Mouse (Mus musculus): ENCODE results near the gene Ralgapa2. TPM values are rescaled to one million over a fixed set of nuclear protein-coding genes. Genes with fewer than 3 reads are reported as not detected.

The Ralgapa2 gene
- polyA plus RNA-seq, 1 experiment: 17.8 TPM

DNA sequence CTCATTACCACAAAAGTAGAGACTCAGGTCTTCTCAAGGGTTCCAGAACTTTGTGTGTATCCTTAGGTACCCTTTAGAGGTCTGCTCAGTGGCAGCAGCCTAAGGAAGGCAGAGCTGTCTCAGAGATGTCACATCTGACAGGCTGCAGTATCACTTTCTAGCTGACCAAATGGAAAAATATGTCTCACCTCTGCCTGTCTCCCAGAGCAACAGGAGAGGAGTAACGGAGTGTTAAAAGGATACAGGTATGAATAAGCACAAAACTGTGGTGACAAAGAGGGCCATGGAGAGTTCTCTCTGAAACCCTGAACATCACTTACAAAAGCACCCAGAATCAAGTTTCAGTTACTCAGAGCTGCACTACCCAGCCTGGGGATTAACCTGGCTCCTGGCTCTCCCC lies 257.8 kb downstream of the Ralgapa2 start:
- WGBS: 93% methylated on average over 1 of the region's 1 CpGs
- DNase-seq: no peak
- no peak overlapping the region for H3K27ac ChIP-seq (ENCODE audit: control insufficient read depth, insufficient read depth, low read length)
- H3K4me1 ChIP-seq (replicated peaks; ENCODE audit: control insufficient read depth, insufficient read depth, low read length): no peaks in the 10 kb centered on the region
- no peak overlapping the region for H3K4me3 ChIP-seq (ENCODE audit: control insufficient read depth, insufficient read depth, low read length)
- TF ChIP-seq POLR2A (IDR thresholded peaks at IDR 0.05; ENCODE audit: control insufficient read depth, extremely low read depth, insufficient read depth, low read length, poor library complexity): no peak
- H3K36me3 ChIP-seq (ENCODE audit: control insufficient read depth, insufficient read depth, low read length): no peaks in the 10 kb centered on the region
- no peaks in the 10 kb centered on the region for H3K27me3 ChIP-seq (ENCODE audit: control insufficient read depth, insufficient read depth, low read length)

DNA sequence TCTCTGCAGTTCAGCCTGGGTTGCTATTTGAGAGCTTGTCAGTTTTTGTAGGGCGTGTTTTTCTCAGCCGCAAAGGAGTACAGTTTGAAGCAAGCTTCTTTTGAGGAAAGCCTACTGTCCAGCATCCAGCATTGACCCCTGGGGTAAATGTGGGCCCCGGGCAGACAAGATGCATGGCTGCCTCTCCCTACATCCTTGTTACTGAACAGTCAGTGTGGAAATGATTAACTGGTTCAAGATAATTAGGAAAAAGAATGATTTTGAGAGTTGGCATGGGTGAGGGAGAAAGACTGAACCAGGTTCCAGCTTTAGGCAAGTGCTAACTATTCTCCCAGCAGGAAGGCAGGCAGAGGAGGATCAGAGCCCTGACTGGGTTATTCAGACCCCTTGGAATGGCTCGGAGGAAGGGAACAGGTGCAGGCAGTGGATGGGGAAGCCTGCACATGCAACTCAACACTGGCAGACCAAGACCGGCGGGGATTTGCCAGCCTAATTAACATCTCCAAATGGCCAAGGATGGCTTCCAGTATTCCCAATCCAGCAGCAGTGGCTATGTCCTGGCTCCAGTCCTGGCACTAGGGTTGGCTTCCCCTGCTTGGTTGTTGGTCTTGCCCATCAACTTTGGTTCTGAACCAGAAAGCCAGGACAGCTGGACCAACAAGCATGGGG lies 261.8 kb downstream of the Ralgapa2 start:
- Histone ChIP-seq H3K36me3 (ENCODE audit: control insufficient read depth, insufficient read depth, low read length) (no peaks in the 10 kb centered on the region), H3K27me3 (ENCODE audit: control insufficient read depth, insufficient read depth, low read length) (no peaks in the 10 kb centered on the region), H3K4me3 (ENCODE audit: control insufficient read depth, insufficient read depth, low read length) (no peak overlapping the region), H3K4me1 (replicated peaks; ENCODE audit: control insufficient read depth, insufficient read depth, low read length) (no peaks in the 10 kb centered on the region), H3K27ac (ENCODE audit: control insufficient read depth, insufficient read depth, low read length) (no peak overlapping the region)
- TF ChIP-seq POLR2A (IDR thresholded peaks at IDR 0.05; ENCODE audit: control insufficient read depth, extremely low read depth, insufficient read depth, low read length, poor library complexity): no peak
- DNase-seq: no peak
- WGBS: 97% methylated on average over 6 of the region's 6 CpGs

DNA sequence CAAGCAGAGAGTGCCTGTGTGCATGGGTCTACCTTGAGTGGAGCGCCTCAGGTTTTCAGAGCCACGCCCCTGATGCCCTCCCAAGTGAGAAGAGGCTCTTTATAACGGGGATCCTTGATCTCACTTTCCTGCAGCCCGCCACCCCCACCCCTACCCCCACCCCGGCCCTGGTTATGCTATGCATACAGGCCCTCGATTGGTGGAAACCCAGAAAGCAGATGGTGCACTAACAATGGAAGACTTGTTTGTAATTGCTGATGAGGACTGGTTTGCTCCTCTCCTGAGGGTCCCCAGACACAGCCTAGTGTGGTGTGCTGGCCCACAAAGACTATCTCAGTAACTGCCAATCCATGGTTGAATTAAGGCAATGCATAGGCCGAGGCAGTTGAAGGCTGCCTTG lies 263.1 kb downstream of the Ralgapa2 start:
- DNase-seq: no peak
- no peak overlapping the region for H3K27ac ChIP-seq (ENCODE audit: control insufficient read depth, insufficient read depth, low read length)
- H3K27me3 ChIP-seq (ENCODE audit: control insufficient read depth, insufficient read depth, low read length): no peaks in the 10 kb centered on the region
- H3K4me1 ChIP-seq (replicated peaks; ENCODE audit: control insufficient read depth, insufficient read depth, low read length): no peaks in the 10 kb centered on the region
- TF ChIP-seq CTCF (IDR thresholded peaks at IDR 0.05; ENCODE audit: borderline replicate concordance, control insufficient read depth, extremely low read depth, insufficient read depth, low read length, poor library complexity) (no peak), POLR2A (IDR thresholded peaks at IDR 0.05; ENCODE audit: control insufficient read depth, extremely low read depth, insufficient read depth, low read length, poor library complexity) (no peak)
- H3K4me3 ChIP-seq (ENCODE audit: control insufficient read depth, insufficient read depth, low read length): no peak overlapping the region
- no peaks in the 10 kb centered on the region; the same call in 1 of the 2 replicates for H3K36me3 ChIP-seq (ENCODE audit: control insufficient read depth, insufficient read depth, low read length)
- 97% methylated on average over 7 of the region's 7 CpGs for WGBS

DNA sequence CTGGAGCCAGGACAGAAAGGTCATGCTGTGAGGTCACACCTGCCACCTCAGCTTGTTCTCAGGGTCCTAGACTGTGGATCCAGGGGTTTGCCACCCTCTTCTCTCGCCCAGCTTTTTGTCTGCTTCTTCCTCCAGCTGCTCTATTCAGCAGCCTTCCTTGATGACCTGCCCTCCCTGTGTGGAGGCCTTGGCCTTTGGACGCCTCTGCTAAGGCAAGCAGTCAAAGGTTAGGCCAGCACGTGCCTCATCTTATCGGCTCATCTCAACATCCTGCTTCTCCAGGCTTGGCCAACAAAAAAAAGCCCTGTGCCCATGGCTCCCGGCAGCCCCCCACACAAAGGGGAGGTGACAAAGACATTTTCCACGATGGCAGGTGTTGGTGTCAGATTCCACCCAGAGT lies 264.6 kb downstream of the Ralgapa2 start:
- WGBS: 83% methylated on average over 6 of the region's 6 CpGs
- no peak overlapping the region for H3K4me3 ChIP-seq (ENCODE audit: control insufficient read depth, insufficient read depth, low read length)

DNA sequence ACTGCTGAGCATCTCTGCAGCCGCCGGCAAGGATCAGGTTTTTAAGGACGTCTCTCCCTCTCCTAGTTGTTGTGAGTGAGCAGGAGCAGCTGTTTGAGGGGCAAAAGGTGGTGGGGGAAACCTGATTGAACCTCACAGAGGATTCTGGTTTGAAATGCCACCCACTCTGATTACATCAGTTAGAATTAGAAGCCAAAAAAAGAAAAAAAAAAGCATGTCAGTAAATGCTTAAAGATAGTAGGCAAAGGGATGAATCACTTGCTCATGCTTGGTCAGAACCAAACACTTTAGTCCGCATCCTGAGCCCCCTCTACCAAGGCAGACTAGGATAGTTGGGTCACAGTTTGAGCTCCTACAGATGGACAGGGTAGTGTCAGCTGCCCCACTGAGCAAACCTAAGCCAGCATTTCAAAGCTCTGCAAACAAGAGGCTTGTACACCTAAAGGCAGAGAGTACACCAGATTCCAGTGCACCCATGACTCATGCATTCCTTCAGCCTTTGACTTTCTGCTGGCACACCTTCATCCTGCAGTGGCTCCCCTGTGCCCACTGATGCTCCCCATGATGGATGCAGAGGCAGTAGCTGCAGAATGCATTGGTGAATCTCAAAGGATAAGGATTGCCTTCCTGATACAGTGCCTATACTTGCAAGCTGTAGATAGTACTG lies 265.6 kb downstream of the Ralgapa2 start:
- no peaks in the 10 kb centered on the region for H3K4me1 ChIP-seq (replicated peaks; ENCODE audit: control insufficient read depth, insufficient read depth, low read length)
- no peaks in the 10 kb centered on the region; the same call in 1 of the 2 replicates for H3K36me3 ChIP-seq (ENCODE audit: control insufficient read depth, insufficient read depth, low read length)
- TF ChIP-seq CTCF (IDR thresholded peaks at IDR 0.05; ENCODE audit: borderline replicate concordance, control insufficient read depth, extremely low read depth, insufficient read depth, low read length, poor library complexity) (no peak), POLR2A (IDR thresholded peaks at IDR 0.05; ENCODE audit: control insufficient read depth, extremely low read depth, insufficient read depth, low read length, poor library complexity) (no peak)
- H3K27ac ChIP-seq (ENCODE audit: control insufficient read depth, insufficient read depth, low read length): no peak overlapping the region
- H3K4me3 ChIP-seq (ENCODE audit: control insufficient read depth, insufficient read depth, low read length): no peak overlapping the region
- no peak for DNase-seq
- H3K27me3 ChIP-seq (ENCODE audit: control insufficient read depth, insufficient read depth, low read length): no peaks in the 10 kb centered on the region
- WGBS: 95% methylated on average over 4 of the region's 4 CpGs

More for the DNA sequence above, 264.6 kb downstream of the Ralgapa2 start:
- no peak for DNase-seq
- H3K4me1 ChIP-seq (replicated peaks; ENCODE audit: control insufficient read depth, insufficient read depth, low read length): no peaks in the 10 kb centered on the region
- no peak overlapping the region for H3K27ac ChIP-seq (ENCODE audit: control insufficient read depth, insufficient read depth, low read length)
- H3K36me3 ChIP-seq (ENCODE audit: control insufficient read depth, insufficient read depth, low read length): no peaks in the 10 kb centered on the region; the same call in 1 of the 2 replicates
- TF ChIP-seq POLR2A (IDR thresholded peaks at IDR 0.05; ENCODE audit: control insufficient read depth, extremely low read depth, insufficient read depth, low read length, poor library complexity) (no peak), CTCF (IDR thresholded peaks at IDR 0.05; ENCODE audit: borderline replicate concordance, control insufficient read depth, extremely low read depth, insufficient read depth, low read length, poor library complexity) (no peak)
- no peaks in the 10 kb centered on the region for H3K27me3 ChIP-seq (ENCODE audit: control insufficient read depth, insufficient read depth, low read length)

DNA sequence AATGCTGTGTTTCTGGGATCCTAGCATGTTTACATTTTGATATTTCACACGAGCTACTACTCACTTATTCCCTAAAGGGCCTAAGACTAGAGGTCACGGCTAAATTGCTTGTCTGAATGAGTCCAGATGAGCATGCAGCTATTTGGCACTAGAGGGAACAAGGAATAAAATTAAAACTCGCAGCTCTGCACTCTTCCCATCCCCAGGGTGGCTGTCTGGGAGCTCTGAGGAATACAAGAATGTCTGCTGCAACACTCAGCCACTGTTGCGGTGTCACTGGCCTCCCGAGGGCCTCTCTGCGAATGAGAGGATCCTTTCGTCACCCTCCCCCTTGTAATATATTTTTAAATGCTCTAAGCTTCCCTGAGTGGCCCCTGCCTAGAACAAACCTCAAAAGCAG lies 266.7 kb downstream of the Ralgapa2 start:
- H3K4me1 ChIP-seq (replicated peaks; ENCODE audit: control insufficient read depth, insufficient read depth, low read length): no peaks in the 10 kb centered on the region
- TF ChIP-seq POLR2A (IDR thresholded peaks at IDR 0.05; ENCODE audit: control insufficient read depth, extremely low read depth, insufficient read depth, low read length, poor library complexity) (no peak), CTCF (IDR thresholded peaks at IDR 0.05; ENCODE audit: borderline replicate concordance, control insufficient read depth, extremely low read depth, insufficient read depth, low read length, poor library complexity) (no peak)
- H3K4me3 ChIP-seq (ENCODE audit: control insufficient read depth, insufficient read depth, low read length): no peak overlapping the region
- H3K27ac ChIP-seq (ENCODE audit: control insufficient read depth, insufficient read depth, low read length): no peak overlapping the region
- no peaks in the 10 kb centered on the region for H3K27me3 ChIP-seq (ENCODE audit: control insufficient read depth, insufficient read depth, low read length)
- no peaks in the 10 kb centered on the region; the same call in 1 of the 2 replicates for H3K36me3 ChIP-seq (ENCODE audit: control insufficient read depth, insufficient read depth, low read length)
- 93% methylated on average over 7 of the region's 7 CpGs for WGBS
- DNase-seq: no peak
